Mouse (Mus musculus) liver, embryonic 14.5 days (tissue): ENCODE results near the gene Catsperz. TPM values are rescaled to one million over a fixed set of nuclear protein-coding genes. Genes with fewer than 3 reads are reported as not detected.

Experiments used
- ATAC-seq: fragments of 200-750 bp; cut with Nextera tagmentation; 2 replicates; pipeline ENCODE4 v1.8.0; 2017; ENCODE audit warnings: moderate number of reproducible peaks, mild to moderate bottlenecking, moderate library complexity; ENCODE audit not compliant: insufficient read depth
- DNase-seq, 3 experiments: peaks; one replicate each; pipeline ENCODE4 v3.0.0-alpha.2; 2012 to 2013; ENCODE audit warnings: low read depth in 3 of 3, low spot score in 3 of 3
- H3K27ac ChIP-seq: fragments of 300-500 bp; sonication (generic); 2 replicates; pipeline ENCODE4 v1.5.1; 2014; ENCODE audit warnings: moderate library complexity, mild to moderate bottlenecking, control low read depth, inconsistent platforms
- H3K27me3 ChIP-seq: fragments of 300-500 bp; sonication (generic); 2 replicates; pipeline ENCODE4 v1.6.1; 2014; ENCODE audit warnings: mild to moderate bottlenecking, low read length, moderate library complexity; ENCODE audit not compliant: control insufficient read depth, insufficient read depth
- H3K36me3 ChIP-seq: fragments of 300-500 bp; sonication (generic); replicated peaks from 2 replicates; pipeline ENCODE4 v1.6.1; 2014; ENCODE audit warnings: low read depth; ENCODE audit not compliant: control insufficient read depth, insufficient read depth
- H3K4me1 ChIP-seq, 2 experiments: fragments of 200-500 bp in 1 of 2; fragments of 300-500 bp in 1 of 2; sonication (generic) in 1 of 2; replicated peaks; 2 replicates each; pipeline ENCODE4 v1.6.1; 2012 to 2014; ENCODE audit warnings: antibody characterized with exemption in 1 of 2, inconsistent platforms in 1 of 2, low read length in 1 of 2; ENCODE audit not compliant: control insufficient read depth in 2 of 2, insufficient read depth in 2 of 2
- H3K4me2 ChIP-seq: fragments of 300-500 bp; sonication (generic); 2 replicates; pipeline ENCODE4 v1.6.1; 2014; ENCODE audit warnings: low read depth, mild to moderate bottlenecking, control low read depth, moderate library complexity
- H3K4me3 ChIP-seq, 2 experiments: fragments of 200-500 bp in 1 of 2; fragments of 300-500 bp in 1 of 2; sonication (generic) in 1 of 2; 2 replicates each; pipeline ENCODE4 v1.5.1; 2012 to 2014; ENCODE audit warnings: low read depth in 2 of 2, low read length in 2 of 2, mild to moderate bottlenecking in 2 of 2, control low read depth in 1 of 2, inconsistent platforms in 1 of 2, moderate library complexity in 1 of 2; ENCODE audit not compliant: insufficient read depth in 1 of 2
- H3K9ac ChIP-seq: fragments of 300-500 bp; sonication (generic); replicated peaks from 2 replicates; pipeline ENCODE4 v1.6.1; 2014; ENCODE audit warnings: mild to moderate bottlenecking, control low read depth, moderate library complexity
- H3K9me3 ChIP-seq: fragments of 300-500 bp; sonication (generic); 2 replicates; pipeline ENCODE4 v1.6.1; 2016; ENCODE audit warnings: low read length, mixed read lengths; ENCODE audit not compliant: control insufficient read depth
- CTCF ChIP-seq: IDR thresholded peaks from 2 replicates; pipeline ENCODE4 v1.5.1; 2016; ENCODE audit warnings: antibody characterized with exemption, low read depth, control low read depth
- EP300 ChIP-seq: IDR thresholded peaks from 2 replicates; pipeline ENCODE4 v1.6.1; 2016; ENCODE audit warnings: antibody characterized with exemption, low read depth
- WGBS: fragments of 180-500 bp; shearing (Covaris S2); extraction: QIAGEN DNeasy Blood & Tissue Kit; methylation state at CpG from one replicate; pipeline ENCODE4 v1.1.7; 2014; ENCODE audit not compliant: insufficient replicate concordance; 5-methylcytosine and 5-hydroxymethylcytosine counted together
- polyA plus RNA-seq, 2 experiments: library from polyadenylated mRNA; depleted of rRNA in 1 of 2; stranded (reverse) in 1 of 2; unstranded in 1 of 2; fragments of >200 nt; fragmentation: Nextera tagmentation in 1 of 2; extraction: Ambion mirVana in 1 of 2; gene quantifications; 2 replicates each; pipeline versions ENCODE4 v1.2.1 to v1.2.3; 2012 to 2014

Gene Catsperz
- polyA plus RNA-seq, 2 experiments, result 0.16 to 0.28 TPM

DNA sequence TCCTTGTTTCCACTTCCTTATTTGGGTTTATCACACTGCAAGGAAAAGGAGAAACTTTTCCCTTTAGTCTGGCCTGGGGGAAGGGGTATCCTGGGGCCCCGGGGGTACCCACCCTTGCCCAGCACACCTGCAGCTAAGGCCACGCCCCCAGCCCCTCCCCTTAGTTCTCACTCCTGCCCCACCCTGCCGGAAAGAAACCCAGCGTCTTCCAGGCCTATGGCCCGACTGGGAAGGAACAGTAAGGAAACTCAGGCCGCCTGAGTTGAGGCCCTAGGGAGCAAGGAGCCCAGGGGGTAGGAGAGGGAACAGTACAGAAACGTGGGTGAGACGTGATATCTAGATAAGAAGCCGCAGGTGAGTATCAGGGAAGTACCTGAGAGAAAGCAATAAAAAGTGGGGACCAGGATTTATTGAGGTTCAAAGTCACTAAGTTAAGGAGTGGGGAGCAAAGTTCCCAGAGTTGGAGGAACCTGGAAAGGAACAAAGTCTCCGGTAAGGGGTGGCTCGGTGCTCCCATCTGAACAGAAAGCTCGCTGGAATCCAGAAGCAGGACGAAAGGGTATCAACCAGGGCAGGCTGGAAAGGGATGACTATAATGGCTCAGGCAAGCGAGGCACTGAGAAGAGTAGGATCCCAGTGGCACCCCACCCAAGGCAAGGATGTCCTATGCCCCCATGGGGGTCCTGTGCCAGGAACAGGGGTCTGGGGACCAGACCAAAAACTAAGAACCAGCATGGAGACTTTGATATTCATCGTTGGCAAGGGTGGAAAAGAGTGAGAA, 43.5 kb upstream of the Catsperz start:
- DNase-seq (no peak), ATAC-seq (no peak)
- Histone ChIP-seq H3K9ac (no peak overlapping the region), H3K9me3 (no peaks in the 10 kb centered on the region), H3K4me3 (peak overlapping the region; percentile 53 to 66), H3K27ac (no peak overlapping the region), H3K4me1 (peaks cover 19 to 20% of the 10 kb centered on the region in 2 experiments), H3K4me2 (peak overlapping the region; percentile 91), H3K36me3 (no peaks in the 10 kb centered on the region), H3K27me3 (peaks cover 3% of the 10 kb centered on the region; the same call in 1 of the 2 replicates)
- TF ChIP-seq CTCF (no peak), EP300 (no peak)
- WGBS, result 10% methylated on average over 15 of the region's 15 CpGs

DNA sequence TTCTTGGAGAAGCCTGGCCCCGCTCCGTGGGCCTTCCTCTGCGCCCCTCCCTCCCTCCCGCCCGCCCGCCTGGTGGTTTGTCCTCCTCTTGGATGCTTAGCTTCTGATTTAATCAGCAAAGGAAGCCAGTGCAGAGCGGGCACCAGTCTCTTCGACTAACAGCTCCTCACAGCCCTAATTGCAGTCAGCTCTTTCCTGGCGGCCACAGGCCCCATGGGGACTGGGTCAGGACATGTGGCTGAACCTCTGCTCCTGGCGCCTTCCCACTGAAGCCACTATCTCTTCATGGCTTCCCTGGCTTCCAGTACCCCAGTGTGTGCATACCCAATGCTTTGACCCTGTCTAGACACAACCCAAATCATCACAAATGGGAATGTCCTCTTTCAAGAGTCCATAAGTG, 31.3 kb upstream of the Catsperz start:
- no peak overlapping the region for H3K9ac ChIP-seq
- H3K27ac ChIP-seq, result no peak overlapping the region
- no peak for DNase-seq
- H3K36me3 ChIP-seq, result no peaks in the 10 kb centered on the region
- peaks cover 8 to 9% of the 10 kb centered on the region in 2 experiments for H3K4me1 ChIP-seq
- ATAC-seq, result no peak
- no peak overlapping the region for H3K4me2 ChIP-seq
- H3K4me3 ChIP-seq, result no peak overlapping the region
- no peaks in the 10 kb centered on the region for H3K9me3 ChIP-seq
- WGBS, result 67% methylated on average over 10 of the region's 10 CpGs
- TF ChIP-seq EP300 (no peak), CTCF (no peak)
- no peaks in the 10 kb centered on the region for H3K27me3 ChIP-seq

DNA sequence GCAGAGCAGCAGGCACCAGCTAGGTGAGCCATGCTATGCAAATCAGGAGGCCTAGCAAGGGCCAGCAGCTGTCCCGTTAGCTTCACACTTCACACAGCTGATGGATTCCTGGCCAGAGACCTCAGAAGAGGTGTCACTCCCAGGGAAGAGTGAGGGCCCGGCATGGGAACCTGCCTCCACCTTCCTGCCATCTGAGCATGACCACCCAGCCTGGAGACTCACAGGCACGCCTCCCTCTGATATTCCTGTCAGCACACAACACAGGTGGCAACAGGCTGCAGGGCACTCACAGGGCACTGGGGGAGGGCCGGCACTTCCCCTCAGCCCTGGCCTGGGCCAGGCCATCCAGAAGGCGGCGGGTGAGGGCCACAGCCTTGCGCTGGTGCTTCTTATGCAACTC, 30.2 kb upstream of the Catsperz start:
- TF ChIP-seq EP300 (no peak), CTCF (no peak)
- no peaks in the 10 kb centered on the region for H3K9me3 ChIP-seq
- no peak overlapping the region for H3K9ac ChIP-seq
- no peaks in the 10 kb centered on the region for H3K27me3 ChIP-seq
- H3K4me3 ChIP-seq, result no peak overlapping the region
- DNase-seq, result no peak
- H3K4me2 ChIP-seq, result no peak overlapping the region
- WGBS, result 81% methylated on average over 7 of the region's 7 CpGs
- no peaks in the 10 kb centered on the region for H3K36me3 ChIP-seq
- no peak overlapping the region for H3K27ac ChIP-seq
- H3K4me1 ChIP-seq, result peaks cover 9 to 13% of the 10 kb centered on the region in 2 experiments
- no peak for ATAC-seq

DNA sequence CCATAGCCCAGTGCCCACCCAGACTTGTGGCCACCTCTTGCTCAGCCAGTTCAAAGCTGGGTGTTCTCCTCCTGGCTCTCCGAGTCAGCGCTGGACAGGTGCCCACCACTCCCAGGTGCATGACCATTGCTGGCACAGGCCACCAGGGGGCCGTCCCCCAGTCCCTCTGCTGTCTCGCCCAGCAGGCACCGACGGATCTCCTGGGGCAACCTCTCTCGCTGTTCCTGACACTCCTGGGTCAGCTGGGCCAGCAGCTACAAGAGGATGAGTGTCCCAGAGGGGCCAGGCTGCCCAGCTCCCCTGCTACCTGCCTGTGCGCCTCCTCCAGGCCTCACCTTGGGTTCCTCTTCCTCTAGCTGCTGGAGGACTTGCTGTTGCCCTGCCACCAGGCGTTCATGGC, 28.9 kb upstream of the Catsperz start:
- DNase-seq (no peak), ATAC-seq (no peak)
- Histone ChIP-seq H3K36me3 (no peaks in the 10 kb centered on the region), H3K4me1 (peaks cover 13 to 19% of the 10 kb centered on the region in 2 experiments), H3K9me3 (no peaks in the 10 kb centered on the region), H3K27ac (no peak overlapping the region), H3K4me3 (no peak overlapping the region), H3K4me2 (no peak overlapping the region), H3K27me3 (no peaks in the 10 kb centered on the region), H3K9ac (no peak overlapping the region)
- TF ChIP-seq EP300 (no peak), CTCF (peak; percentile 79)
- WGBS, result 59% methylated on average over 9 of the region's 9 CpGs

DNA sequence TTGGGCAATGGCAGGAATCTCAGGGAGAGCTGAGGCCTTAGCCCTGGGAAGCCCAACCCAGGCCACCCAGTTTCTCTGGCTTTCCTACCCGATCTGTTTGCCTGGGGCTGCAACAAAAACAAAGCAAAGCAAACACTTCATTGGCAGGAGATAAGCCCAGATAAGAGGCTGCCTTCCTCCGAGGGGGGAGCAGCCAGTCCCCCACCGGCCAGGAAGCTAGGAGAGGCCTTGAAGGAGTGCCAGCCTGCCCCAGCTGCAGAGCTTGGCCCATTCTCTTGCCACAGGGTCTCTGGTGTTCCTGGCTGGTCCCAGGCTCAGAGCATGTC, 27.5 kb upstream of the Catsperz start:
- no peaks in the 10 kb centered on the region for H3K36me3 ChIP-seq
- peak overlapping the region; percentile 86; the same call in 1 of the 2 replicates for H3K27ac ChIP-seq
- H3K9ac ChIP-seq, result peak overlapping the region; percentile 78
- peak overlapping the region; percentile 96 for H3K4me2 ChIP-seq
- peak overlapping the region; percentile 70 to 87 for H3K4me3 ChIP-seq
- peaks cover 13 to 19% of the 10 kb centered on the region in 2 experiments for H3K4me1 ChIP-seq
- no peak for TF ChIP-seq EP300
- no peak for TF ChIP-seq CTCF
- H3K27me3 ChIP-seq, result no peaks in the 10 kb centered on the region
- 0% methylated on average over 3 of the region's 3 CpGs for WGBS
- ATAC-seq (no peak; the same call in 1 of the 2 replicates), DNase-seq (no peak)
- no peaks in the 10 kb centered on the region for H3K9me3 ChIP-seq
